Mouse (Mus musculus) lung, postnatal 0 days (tissue): ENCODE measurements around the gene Zc3h13.

ENCODE experiments used
- CTCF ChIP-seq: IDR thresholded peaks from 2 replicates; pipeline ENCODE4 v1.5.1; 2016; ENCODE audit warnings: antibody characterized with exemption, mild to moderate bottlenecking
- EP300 ChIP-seq: IDR thresholded peaks from 2 replicates; pipeline ENCODE4 v1.6.1; 2016; ENCODE audit warnings: antibody characterized with exemption, mild to moderate bottlenecking, control low read depth

- no peak for TF ChIP-seq CTCF
- TF ChIP-seq EP300: no peak
Observed at GRCm38 (mm10) chr14:75367503-75367902, 83.3 kb downstream of the Zc3h13 start.
